Mouse (Mus musculus) olfactory bulb, adult 2 months (tissue): ENCODE results near the gene Dpm3. TPM values are rescaled to one million over a fixed set of nuclear protein-coding genes. Genes with fewer than 3 reads are reported as not detected.

Experiments
- H3K27ac ChIP-seq: fragments of 200-500 bp; 2 replicates; pipeline ENCODE4 v1.5.1; 2012; ENCODE audit warnings: low read depth, low read length; ENCODE audit not compliant: insufficient read depth
- H3K4me1 ChIP-seq: fragments of 200-500 bp; 2 replicates; pipeline ENCODE4 v1.6.1; 2012; ENCODE audit warnings: low read length; ENCODE audit not compliant: control insufficient read depth, insufficient read depth
- H3K4me3 ChIP-seq: fragments of 200-500 bp; 2 replicates; pipeline ENCODE4 v1.5.1; 2012; ENCODE audit warnings: mild to moderate bottlenecking, low read depth, low read length, moderate library complexity; ENCODE audit not compliant: insufficient read depth
- CTCF ChIP-seq: fragments of 200-500 bp; IDR thresholded peaks from 2 replicates; pipeline ENCODE4 v1.5.1; 2012; ENCODE audit warnings: low read depth, mild to moderate bottlenecking, low read length, moderate library complexity; ENCODE audit not compliant: insufficient read depth
- POLR2A ChIP-seq: fragments of 200-500 bp; IDR thresholded peaks from 2 replicates; pipeline ENCODE4 v1.6.1; 2012; ENCODE audit warnings: mild to moderate bottlenecking, low read depth, low read length, moderate library complexity; ENCODE audit not compliant: insufficient read depth
- WGBS: fragments of 180-500 bp; shearing (Covaris S2); methylation state at CpG from one replicate; pipeline ENCODE4 v1.1.7; 2018; 5-methylcytosine and 5-hydroxymethylcytosine counted together
- polyA plus RNA-seq: library from polyadenylated mRNA; stranded (reverse); fragments of >200 nt; gene quantifications from 2 replicates; pipeline ENCODE4 v1.2.4, GENCODE M21; 2012; ENCODE audit warnings: low replicate concordance; ENCODE audit not compliant: missing spikeins, insufficient read depth, insufficient read length

Gene Dpm3
- polyA plus RNA-seq, 1 experiment: not detected

DNA sequence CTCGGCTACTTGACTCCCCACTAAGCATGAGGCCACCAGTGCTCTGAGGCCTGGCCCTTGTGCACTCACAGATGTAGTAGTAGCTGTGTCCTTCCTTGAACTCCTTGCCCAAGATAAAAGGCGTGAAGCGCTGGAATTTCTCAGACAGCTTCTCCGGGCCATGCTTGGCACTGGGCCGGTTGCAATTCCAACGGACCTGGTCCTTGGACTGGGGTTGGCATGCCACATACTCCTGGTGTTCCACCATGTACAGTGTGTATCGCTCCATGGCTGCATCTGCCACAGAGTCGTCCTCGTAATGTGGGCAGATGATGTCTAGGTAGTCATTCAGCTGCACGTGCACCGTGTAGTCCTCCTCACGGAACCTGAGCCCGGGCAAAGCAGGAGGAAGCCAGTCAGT is 16.9 kb downstream of the Dpm3 start:
- Histone ChIP-seq H3K4me3 (no peak overlapping the region), H3K4me1 (peaks cover 22% of the 10 kb centered on the region), H3K27ac (no peak overlapping the region)
- WGBS: 92% methylated on average over 13 of the region's 13 CpGs
- TF ChIP-seq POLR2A: no peak
- no peak for TF ChIP-seq CTCF

DNA sequence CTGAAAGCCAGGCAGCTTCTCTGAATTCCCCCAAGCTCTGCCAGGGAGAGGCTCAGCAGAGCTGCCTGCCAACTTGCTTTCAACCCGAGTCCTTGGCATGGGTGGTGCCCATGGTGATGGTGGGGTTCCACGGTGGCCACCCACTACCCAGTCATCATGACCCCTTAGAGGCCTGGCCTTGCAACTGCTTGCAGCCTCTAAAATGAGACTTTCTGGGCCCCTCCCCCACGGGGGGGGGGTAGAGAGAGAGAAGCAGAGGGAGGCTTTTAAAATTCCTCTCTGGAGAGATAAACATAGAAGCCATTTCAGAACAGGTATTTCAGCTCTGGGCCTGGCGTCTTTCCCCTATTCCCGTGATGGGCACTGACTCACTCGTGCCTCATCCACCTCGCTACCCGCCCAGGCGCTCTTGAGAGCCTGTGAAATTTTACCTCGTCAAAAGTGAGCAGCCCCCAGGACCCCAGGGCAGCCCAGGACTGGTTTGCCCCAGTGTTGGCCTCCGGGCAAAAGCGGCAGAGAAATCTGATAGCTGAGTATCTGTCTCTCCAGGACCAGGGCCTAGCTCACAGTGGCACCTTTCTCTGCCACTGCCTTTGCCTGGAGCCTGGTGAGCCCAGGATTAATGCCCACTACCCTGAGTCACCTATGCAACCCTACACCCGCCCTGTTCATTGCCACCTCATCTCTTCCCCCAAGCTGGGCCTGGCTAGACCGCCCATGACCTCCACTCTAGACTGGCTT is 18.3 kb downstream of the Dpm3 start:
- Histone ChIP-seq H3K4me1 (peaks cover 28% of the 10 kb centered on the region), H3K27ac (no peak overlapping the region), H3K4me3 (no peak overlapping the region; the same call in 1 of the 2 replicates)
- TF ChIP-seq CTCF (no peak), POLR2A (no peak)
- WGBS: 59% methylated on average over 14 of the region's 14 CpGs

- peaks cover 28% of the 10 kb centered on the region for H3K4me1 ChIP-seq
- WGBS: 87% methylated on average over 7 of the region's 7 CpGs
- no peak for TF ChIP-seq POLR2A
- no peak for TF ChIP-seq CTCF
- H3K27ac ChIP-seq: no peak overlapping the region
- no peak overlapping the region for H3K4me3 ChIP-seq
Measured at GRCm38 (mm10) chr3:89278107-89278506, 18.9 kb downstream of the Dpm3 start.

DNA sequence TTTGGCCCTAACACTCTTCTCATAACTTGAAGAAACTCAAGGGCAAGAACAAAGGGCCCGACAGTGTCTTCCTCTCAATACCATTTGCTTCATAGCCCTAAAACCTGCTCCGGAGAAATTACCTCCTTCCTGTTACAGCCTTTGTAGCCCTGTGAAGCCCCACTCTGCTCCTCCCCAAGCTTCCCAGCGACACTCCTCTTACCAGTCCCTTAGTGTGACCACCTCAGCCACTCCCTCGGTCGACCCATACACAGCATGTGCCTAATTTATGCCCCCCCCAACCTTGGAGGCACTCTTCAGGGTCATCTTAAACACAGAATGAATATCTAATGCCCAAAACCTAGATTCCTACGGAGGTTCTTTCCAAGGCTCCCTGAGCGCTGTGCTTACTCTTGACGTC is 19.5 kb downstream of the Dpm3 start:
- peaks cover 28% of the 10 kb centered on the region for H3K4me1 ChIP-seq
- H3K4me3 ChIP-seq: peak overlapping the region; percentile 49; the same call in 1 of the 2 replicates
- TF ChIP-seq POLR2A: no peak
- no peak for TF ChIP-seq CTCF
- no peak overlapping the region for H3K27ac ChIP-seq
- 70% methylated on average over 8 of the region's 8 CpGs for WGBS

DNA sequence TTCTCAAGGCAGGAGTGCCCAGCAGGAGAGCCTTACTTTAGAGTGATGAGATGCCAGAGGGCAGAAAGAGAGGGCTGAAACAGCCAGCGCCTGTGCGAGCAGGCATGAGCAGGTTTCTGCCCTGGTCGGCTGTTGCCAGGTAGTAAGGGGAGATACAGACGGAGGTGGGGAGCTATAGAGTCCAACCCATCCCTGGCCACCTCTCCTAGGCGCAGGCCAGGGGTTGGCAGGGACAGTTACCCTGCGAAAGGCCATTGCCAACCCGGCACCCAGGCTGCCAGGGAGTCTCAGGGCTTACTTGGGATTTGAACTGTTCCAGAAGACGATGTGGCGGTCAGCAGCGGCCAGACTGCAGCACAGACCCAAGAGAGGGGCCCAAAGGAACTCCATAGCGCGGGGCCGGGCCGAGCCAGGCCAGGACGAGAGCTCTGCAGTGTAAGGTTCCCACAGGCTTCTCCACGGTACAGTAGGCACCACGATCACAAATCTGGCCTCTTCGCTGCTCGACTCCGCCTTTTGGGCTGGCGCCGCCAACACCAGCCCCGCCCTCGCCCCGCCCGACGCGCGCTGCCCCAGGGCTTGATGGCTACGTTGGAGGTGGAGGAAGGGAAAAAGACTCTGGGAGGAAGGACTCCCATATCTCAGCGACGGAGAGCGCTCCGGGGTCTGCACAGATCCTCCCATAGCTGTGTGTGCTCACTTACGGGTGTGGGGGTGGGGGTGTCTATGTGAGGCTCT is 20.2 kb downstream of the Dpm3 start:
- 11% methylated on average over 35 of the region's 35 CpGs for WGBS
- Histone ChIP-seq H3K4me1 (peaks cover 28% of the 10 kb centered on the region), H3K4me3 (peak overlapping the region; percentile 49), H3K27ac (peak overlapping the region; percentile 48)
- TF ChIP-seq POLR2A (0 out of 2 replicates have a peak, but pooled peaks have one; percentile 24), CTCF (no peak)

DNA sequence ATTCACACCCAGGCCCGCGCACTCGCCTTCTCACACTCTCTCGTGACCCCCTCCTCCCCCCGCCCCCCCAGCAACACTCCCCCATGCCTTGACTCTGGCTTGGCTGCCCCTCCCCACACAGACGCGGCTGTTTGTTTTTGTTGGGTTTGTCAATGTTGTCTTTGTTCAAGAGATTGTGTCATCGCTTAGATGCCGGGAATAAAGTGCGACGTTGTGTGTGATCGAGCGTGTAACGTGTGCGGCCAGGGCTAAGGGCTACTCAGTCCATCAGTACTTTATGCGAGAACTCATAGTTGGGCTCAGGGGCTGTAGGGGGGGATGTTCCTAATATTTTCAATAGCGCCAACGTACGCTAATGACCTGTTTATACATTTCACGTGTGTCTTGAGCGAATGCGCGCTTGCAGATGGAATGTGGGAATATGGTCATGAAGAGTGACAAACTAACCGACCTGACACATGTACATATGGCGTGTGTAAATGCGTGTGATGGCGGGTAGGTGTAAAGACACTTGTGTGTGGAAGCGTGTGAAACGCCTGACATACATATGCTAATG is 21.0 kb downstream of the Dpm3 start:
- Histone ChIP-seq H3K27ac (no peak overlapping the region), H3K4me1 (peaks cover 28% of the 10 kb centered on the region), H3K4me3 (peak overlapping the region; percentile 49)
- WGBS: 1% methylated on average over 28 of the region's 29 CpGs
- TF ChIP-seq POLR2A (no peak), CTCF (no peak)

- Histone ChIP-seq H3K4me3 (peak within 1 kb of the TSS; percentile 49), H3K27ac (no peak within 1 kb of the TSS), H3K4me1 (peaks cover 28% of the 10 kb centered on the region)
- WGBS: 3% methylated on average over 52 of the region's 52 CpGs
- TF ChIP-seq POLR2A (no peak), CTCF (no peak)
Measured at GRCm38 (mm10) chr3:89280606-89281511, 21.7 kb downstream of the Dpm3 start, which contains the start of gene Efna1. TSS of gene Efna1 (minus strand) at chr3:89281142.

DNA sequence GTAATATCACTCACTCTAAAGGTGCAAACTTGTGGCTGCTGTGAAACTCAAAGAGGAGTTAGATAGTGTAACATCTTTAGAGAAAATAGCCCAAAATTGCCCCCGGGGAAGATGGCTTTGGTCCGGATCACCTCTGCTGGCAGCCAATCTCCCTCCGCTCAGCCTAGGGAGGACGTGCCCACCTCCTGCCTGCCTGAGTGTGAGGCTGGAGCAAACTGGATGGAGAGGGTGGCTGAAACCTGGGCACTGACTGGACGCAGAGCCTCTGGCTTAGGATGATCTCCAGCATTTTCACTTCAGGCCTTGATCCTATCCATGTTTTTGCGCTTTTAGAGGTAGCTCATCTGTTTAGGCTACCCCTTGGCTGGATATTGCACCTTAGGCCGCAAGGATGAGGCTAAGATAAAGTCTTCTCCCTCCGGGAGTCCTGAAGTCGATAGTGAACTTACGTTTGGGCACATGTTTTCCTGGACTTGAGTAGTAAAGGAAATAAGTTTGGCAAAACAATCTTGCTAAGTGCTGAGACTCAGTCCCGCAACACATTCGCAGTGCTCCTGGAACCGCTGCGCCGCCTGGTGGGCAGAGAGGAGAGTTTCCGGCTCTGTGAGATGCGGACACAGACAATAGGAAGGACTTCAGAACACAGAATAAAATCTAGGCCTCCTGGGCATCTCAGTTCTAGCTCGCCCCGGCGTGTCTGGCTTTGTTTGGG is 22.6 kb downstream of the Dpm3 start:
- TF ChIP-seq POLR2A: no peak
- TF ChIP-seq CTCF: peak; percentile 81
- WGBS: 19% methylated on average over 20 of the region's 20 CpGs
- H3K4me1 ChIP-seq: peaks cover 28% of the 10 kb centered on the region
- no peak overlapping the region for H3K27ac ChIP-seq
- H3K4me3 ChIP-seq: no peak overlapping the region
